Mouse (Mus musculus): Measurements from ENCODE around the gene A030003K21Rik. TPM values are rescaled to one million over a fixed set of nuclear protein-coding genes. Genes with fewer than 3 reads are reported as not detected.
"Not testable (repeated sequence)": the region's sequence is repeated elsewhere in the genome, so short reads cannot be mapped to it uniquely, and the experiment has no call there.

The A030003K21Rik gene
- total RNA-seq (2021), result not detected
- long read RNA-seq, experiment 1, partial matches to known transcripts, result 0 of 2 reads
- long read RNA-seq, experiment 1, other reads (novel, unspliced or antisense), result 0 of 2 reads
- long read RNA-seq, experiment 2, result 0 reads

DNA sequence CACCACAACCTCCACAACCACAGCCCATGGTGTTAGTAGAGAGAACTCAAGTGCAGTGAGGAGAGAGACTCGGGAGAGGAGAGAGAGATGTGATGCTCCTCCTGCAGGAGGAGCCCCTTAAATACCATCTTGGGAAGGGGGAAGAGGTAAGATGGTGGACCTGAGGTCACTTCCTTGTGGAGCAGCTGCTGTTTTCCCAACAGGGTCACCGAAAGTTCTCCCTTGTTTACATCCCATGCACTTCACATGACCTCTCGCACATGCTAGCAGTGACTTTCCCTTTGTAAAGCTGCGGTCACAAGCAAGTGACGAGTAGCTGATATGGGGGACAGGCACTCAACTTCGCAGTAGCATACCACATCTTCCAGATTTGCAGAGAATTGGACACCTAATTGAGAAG, at the start of gene A030003K21Rik:
A030003K21Rik (minus strand) TSS at position 94 of the 400 bp plus-strand sequence.
- not testable (repeated sequence) for DNase-seq (ENCODE audit: low spot score in 2 of 2)

DNA sequence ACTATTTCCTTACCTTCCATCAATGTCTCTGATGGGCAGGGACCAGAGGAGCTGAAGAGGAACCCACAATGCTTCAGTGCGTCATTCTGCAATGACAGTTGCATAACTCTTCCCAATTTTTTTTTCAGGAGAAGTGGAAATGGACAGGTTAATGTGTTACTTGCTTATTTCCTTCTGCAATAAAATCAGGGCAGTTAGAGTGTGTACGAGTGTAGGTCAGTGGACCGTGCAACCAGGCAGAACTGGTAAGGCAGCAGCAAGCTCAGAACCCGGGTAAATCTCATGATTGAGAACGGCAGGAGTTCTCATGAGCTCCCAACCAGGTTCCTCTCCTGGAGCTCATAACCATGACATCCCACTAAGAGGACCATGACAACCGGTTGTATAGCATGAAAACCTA, 48.9 kb upstream of the A030003K21Rik start:
- no peak for DNase-seq (ENCODE audit: low spot score in 2 of 2)

GRCm38 (mm10) chr1:82991596-82991995, 48.4 kb upstream of the A030003K21Rik start:
- DNase-seq (ENCODE audit: low spot score in 2 of 2), result no peak

GRCm38 (mm10) chr1:82991062-82991461, 47.9 kb upstream of the A030003K21Rik start:
- no peak for DNase-seq (ENCODE audit: low spot score in 2 of 2)

GRCm38 (mm10) chr1:82987530-82988198, 44.5 kb upstream of the A030003K21Rik start:
- no peak for DNase-seq (ENCODE audit: low spot score in 2 of 2)

DNA sequence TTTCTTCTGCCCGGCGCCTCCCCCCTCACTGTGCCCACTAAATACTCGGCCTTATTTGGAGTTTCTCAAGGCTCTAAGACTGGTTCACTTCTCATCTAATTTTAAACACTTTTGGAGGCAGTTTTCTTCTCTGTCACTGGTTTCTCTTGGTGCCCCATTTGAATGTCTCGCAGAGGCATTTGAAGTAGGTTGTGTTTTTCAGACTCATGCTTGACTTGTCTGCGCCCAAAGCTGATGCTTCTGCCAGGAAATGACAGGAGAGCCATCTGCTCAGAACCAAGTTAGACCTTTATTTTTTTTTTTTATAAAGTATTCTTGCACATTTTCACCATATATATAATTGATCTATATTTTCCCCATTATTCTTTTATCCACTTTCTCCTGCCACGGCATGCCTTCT, 43.5 kb upstream of the A030003K21Rik start:
- no peak for DNase-seq (ENCODE audit: low spot score in 2 of 2)

GRCm38 (mm10) chr1:82977840-82978239, 34.7 kb upstream of the A030003K21Rik start:
- DNase-seq (ENCODE audit: low spot score in 2 of 2), result no peak

- DNase-seq (ENCODE audit: low spot score in 2 of 2), result no peak
Measured at GRCm38 (mm10) chr1:82975750-82976149, 32.6 kb upstream of the A030003K21Rik start.

DNA sequence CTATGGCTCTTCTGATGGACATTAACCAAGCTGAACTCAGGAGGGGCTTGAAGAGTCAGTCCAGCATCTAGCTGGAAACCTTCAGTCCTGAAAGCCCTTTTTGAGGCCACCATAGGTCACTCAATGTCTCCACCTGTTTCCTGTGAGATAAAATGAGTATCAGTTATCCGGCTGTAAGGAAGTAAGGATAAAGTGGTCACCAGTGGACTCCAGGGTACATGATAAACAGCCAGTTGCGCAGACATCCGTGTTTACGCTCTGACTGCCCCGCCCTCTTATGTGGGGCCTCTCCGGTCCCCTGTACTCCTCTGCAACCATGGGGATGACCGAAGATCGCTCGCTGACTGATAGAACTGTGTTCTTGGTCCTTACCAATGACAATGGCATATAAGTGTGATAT, 31.2 kb upstream of the A030003K21Rik start:
- DNase-seq (ENCODE audit: low spot score in 2 of 2), result no peak

GRCm38 (mm10) chr1:82973901-82974300, 30.7 kb upstream of the A030003K21Rik start:
- no peak for DNase-seq (ENCODE audit: low spot score in 2 of 2)

DNA sequence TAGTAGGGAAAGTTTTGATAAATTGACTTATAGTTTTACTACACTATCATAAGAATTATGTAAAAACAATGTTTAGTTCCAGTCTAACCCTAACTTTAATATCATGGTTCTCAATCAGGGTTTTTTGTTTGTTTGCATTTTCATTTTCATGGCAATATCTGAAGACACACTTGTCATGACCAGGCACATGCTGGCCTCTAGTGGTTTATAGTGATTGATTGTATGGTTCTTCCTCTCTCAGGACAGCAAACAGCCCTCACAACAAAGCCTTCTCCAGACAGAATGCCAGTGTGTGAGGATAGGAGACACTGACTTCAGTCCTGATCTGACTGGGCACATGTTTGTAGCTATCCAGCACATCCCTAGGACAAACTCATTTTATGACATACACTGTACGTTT, 30.1 kb upstream of the A030003K21Rik start:
- DNase-seq (ENCODE audit: low spot score in 2 of 2), result no peak

DNA sequence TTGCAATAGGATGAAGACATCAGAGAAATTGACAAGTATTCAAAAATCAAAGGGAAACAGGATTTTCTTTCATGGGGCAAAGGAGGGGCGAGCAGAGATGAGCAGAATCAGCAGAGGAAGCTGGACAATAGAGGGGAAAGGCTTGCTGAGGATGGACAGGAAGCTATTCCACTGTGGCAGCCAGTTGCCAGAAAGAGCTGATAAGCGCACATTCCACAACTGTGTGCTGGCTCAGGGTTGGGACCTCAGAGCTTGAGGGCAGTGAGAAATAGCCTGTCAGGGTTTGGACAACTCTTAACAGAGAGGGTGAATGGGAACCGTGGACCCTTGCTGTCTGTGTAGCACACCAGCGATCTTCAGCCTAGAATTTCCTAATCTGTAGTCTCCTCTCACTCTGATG, 28.9 kb upstream of the A030003K21Rik start:
- no peak for DNase-seq (ENCODE audit: low spot score in 2 of 2)

GRCm38 (mm10) chr1:82966413-82966812, 23.2 kb upstream of the A030003K21Rik start:
- no peak for DNase-seq (ENCODE audit: low spot score in 2 of 2)

DNA sequence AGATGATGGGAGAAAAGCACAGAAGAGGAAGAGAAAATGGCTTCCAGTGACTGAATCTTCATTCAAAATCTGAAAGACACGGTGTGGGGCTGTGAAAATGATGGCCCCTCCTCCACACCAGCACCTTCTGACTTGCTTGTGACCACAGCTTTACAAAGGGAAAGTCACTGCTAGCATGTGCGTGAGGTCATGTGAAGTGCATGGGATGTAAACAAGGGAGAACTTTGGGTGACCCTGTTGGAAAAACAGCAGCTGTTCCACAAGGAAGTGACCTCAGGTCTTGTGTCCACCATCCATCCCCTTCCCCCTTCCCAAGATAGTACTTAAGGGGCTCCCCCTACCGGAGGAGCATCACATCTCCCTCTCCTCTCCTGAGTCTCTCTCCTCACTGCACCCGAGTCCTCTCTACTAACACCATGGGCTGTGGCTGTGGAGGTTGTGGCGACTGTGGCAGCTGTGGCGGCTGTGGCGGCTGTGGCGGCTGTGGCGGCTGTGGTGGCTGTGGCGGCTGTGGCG, 16.7 kb upstream of the A030003K21Rik start, which contains the start of gene Gm47955:
Gm47955 (plus strand) TSS at position 417 of the 516 bp plus-strand sequence.
- DNase-seq (ENCODE audit: low spot score in 2 of 2), result no peak

GRCm38 (mm10) chr1:82955913-82956312, 12.7 kb upstream of the A030003K21Rik start, which contains the start of gene Gm7544:
TSS of gene Gm7544 (minus strand) at chr1:82956013.
- not testable (repeated sequence) for DNase-seq (ENCODE audit: low spot score in 2 of 2)

- no peak for DNase-seq (ENCODE audit: low spot score in 2 of 2)
Measured at GRCm38 (mm10) chr1:82948601-82949000, 5.4 kb upstream of the A030003K21Rik start.

DNA sequence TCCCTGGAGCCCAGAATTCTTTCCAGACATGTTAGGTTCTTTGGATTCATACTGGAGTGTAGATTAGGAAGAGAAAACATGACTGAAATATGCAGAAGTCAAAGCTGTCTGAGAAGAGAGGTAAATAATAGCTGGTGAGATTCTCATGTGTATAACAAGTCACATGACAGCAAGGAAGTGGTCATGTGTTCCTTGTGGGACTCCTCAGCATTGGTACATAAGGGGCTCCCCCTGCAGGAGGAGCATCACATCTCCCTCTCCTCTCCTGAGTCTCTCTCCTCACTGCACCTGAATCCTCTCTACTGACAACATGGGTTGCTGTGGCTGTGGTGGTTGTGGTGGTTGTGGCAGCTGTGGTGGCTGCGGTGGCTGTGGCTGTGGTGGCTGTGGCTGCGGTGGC, 2.8 kb upstream of the A030003K21Rik start:
- not testable (repeated sequence) for DNase-seq (ENCODE audit: low spot score in 2 of 2)

GRCm38 (mm10) chr1:82942505-82942904, 683 bp downstream of the A030003K21Rik start:
- not testable (repeated sequence) for DNase-seq (ENCODE audit: low spot score in 2 of 2)

- DNase-seq (ENCODE audit: low spot score in 2 of 2), result no peak
Measured at GRCm38 (mm10) chr1:82938666-82939065, 4.5 kb downstream of the A030003K21Rik start.

DNA sequence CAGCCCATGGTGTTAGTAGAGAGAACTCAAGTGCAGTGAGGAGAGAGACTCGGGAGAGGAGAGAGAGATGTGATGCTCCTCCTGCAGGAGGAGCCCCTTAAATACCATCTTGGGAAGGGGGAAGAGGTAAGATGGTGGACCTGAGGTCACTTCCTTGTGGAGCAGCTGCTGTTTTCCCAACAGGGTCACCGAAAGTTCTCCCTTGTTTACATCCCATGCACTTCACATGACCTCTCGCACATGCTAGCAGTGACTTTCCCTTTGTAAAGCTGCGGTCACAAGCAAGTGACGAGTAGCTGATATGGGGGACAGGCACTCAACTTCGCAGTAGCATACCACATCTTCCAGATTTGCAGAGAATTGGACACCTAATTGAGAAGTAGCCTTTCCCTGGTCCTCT, 11.9 kb downstream of the A030003K21Rik start, which contains the start of gene Gm6217:
Gm6217 (minus strand) TSS at position 74 of the 400 bp plus-strand sequence.
- DNase-seq (ENCODE audit: low spot score in 2 of 2), result not testable (repeated sequence)

GRCm38 (mm10) chr1:82930558-82930957, 12.6 kb downstream of the A030003K21Rik start:
- not testable (repeated sequence) for DNase-seq (ENCODE audit: low spot score in 2 of 2)

- no peak for DNase-seq (ENCODE audit: low spot score in 2 of 2)
Measured at GRCm38 (mm10) chr1:82924650-82925049, 18.5 kb downstream of the A030003K21Rik start, which contains the start of gene A030014E15Rik. TSS of gene A030014E15Rik (plus strand) at chr1:82924917.

Measured in gastrocnemius, postnatal 4 days (tissue).